Mouse (Mus musculus): ENCODE results near the gene Ltbp4.

Ltbp4 gene

GRCm38 (mm10) chr7:27335928-27336823, 1.3 kb downstream of the Ltbp4 start:
- H3K27me3 ChIP-seq (ENCODE audit: control insufficient read depth, insufficient read depth, low read length, poor library complexity, severe bottlenecking) = no peaks in the 10 kb centered on the region
- H3K36me3 ChIP-seq (ENCODE audit: control insufficient read depth, insufficient read depth, low read length, poor library complexity, severe bottlenecking) = no peaks in the 10 kb centered on the region
- peak; percentile 93 for DNase-seq (ENCODE audit: low read depth, low spot score)

- Histone ChIP-seq H3K27me3 (ENCODE audit: control insufficient read depth, insufficient read depth, low read length, poor library complexity, severe bottlenecking) (no peaks in the 10 kb centered on the region), H3K36me3 (ENCODE audit: control insufficient read depth, insufficient read depth, low read length, poor library complexity, severe bottlenecking) (no peaks in the 10 kb centered on the region)
- no peak for DNase-seq (ENCODE audit: low read depth, low spot score)
These were observed 2.3 kb downstream of the Ltbp4 start for GRCm38 (mm10) chr7:27335011-27335720.

- Histone ChIP-seq H3K36me3 (ENCODE audit: control insufficient read depth, insufficient read depth, low read length, poor library complexity, severe bottlenecking) (no peaks in the 10 kb centered on the region), H3K27me3 (ENCODE audit: control insufficient read depth, insufficient read depth, low read length, poor library complexity, severe bottlenecking) (no peaks in the 10 kb centered on the region)
- peak; percentile 41 for DNase-seq (ENCODE audit: low read depth, low spot score)
These were observed 3.0 kb downstream of the Ltbp4 start for GRCm38 (mm10) chr7:27334405-27334911.

GRCm38 (mm10) chr7:27333316-27333941, 4.1 kb downstream of the Ltbp4 start:
- DNase-seq (ENCODE audit: low read depth, low spot score) = peak; percentile 35
- no peaks in the 10 kb centered on the region for H3K27me3 ChIP-seq (ENCODE audit: control insufficient read depth, insufficient read depth, low read length, poor library complexity, severe bottlenecking)
- H3K36me3 ChIP-seq (ENCODE audit: control insufficient read depth, insufficient read depth, low read length, poor library complexity, severe bottlenecking) = no peaks in the 10 kb centered on the region

GRCm38 (mm10) chr7:27332353-27333199, 4.9 kb downstream of the Ltbp4 start:
- Histone ChIP-seq H3K27me3 (ENCODE audit: control insufficient read depth, insufficient read depth, low read length, poor library complexity, severe bottlenecking) (no peaks in the 10 kb centered on the region), H3K36me3 (ENCODE audit: control insufficient read depth, insufficient read depth, low read length, poor library complexity, severe bottlenecking) (no peaks in the 10 kb centered on the region)
- DNase-seq (ENCODE audit: low read depth, low spot score) = peak; percentile 92

GRCm38 (mm10) chr7:27331854-27332253, 5.6 kb downstream of the Ltbp4 start:
- Histone ChIP-seq H3K27me3 (ENCODE audit: control insufficient read depth, insufficient read depth, low read length, poor library complexity, severe bottlenecking) (no peaks in the 10 kb centered on the region), H3K36me3 (ENCODE audit: control insufficient read depth, insufficient read depth, low read length, poor library complexity, severe bottlenecking) (no peaks in the 10 kb centered on the region)
- DNase-seq (ENCODE audit: low read depth, low spot score) = peak; percentile 20

GRCm38 (mm10) chr7:27331541-27331851, 6.0 kb downstream of the Ltbp4 start:
- Histone ChIP-seq H3K27me3 (ENCODE audit: control insufficient read depth, insufficient read depth, low read length, poor library complexity, severe bottlenecking) (no peaks in the 10 kb centered on the region), H3K36me3 (ENCODE audit: control insufficient read depth, insufficient read depth, low read length, poor library complexity, severe bottlenecking) (no peaks in the 10 kb centered on the region)
- no peak for DNase-seq (ENCODE audit: low read depth, low spot score)

GRCm38 (mm10) chr7:27330709-27331540, 6.6 kb downstream of the Ltbp4 start:
- peak; percentile 94 for DNase-seq (ENCODE audit: low read depth, low spot score)
- no peaks in the 10 kb centered on the region for H3K36me3 ChIP-seq (ENCODE audit: control insufficient read depth, insufficient read depth, low read length, poor library complexity, severe bottlenecking)

GRCm38 (mm10) chr7:27329981-27330380, 7.5 kb downstream of the Ltbp4 start:
- peak; percentile 6 for DNase-seq (ENCODE audit: low read depth, low spot score)
- no peaks in the 10 kb centered on the region for H3K36me3 ChIP-seq (ENCODE audit: control insufficient read depth, insufficient read depth, low read length, poor library complexity, severe bottlenecking)
- H3K27me3 ChIP-seq (ENCODE audit: control insufficient read depth, insufficient read depth, low read length, poor library complexity, severe bottlenecking) = no peaks in the 10 kb centered on the region

More at GRCm38 (mm10) chr7:27330709-27331540, 6.6 kb downstream of the Ltbp4 start:
- H3K27me3 ChIP-seq (ENCODE audit: control insufficient read depth, insufficient read depth, low read length, poor library complexity, severe bottlenecking) = no peaks in the 10 kb centered on the region

- DNase-seq (ENCODE audit: low read depth, low spot score) = peak; percentile 94
- H3K36me3 ChIP-seq (ENCODE audit: control insufficient read depth, insufficient read depth, low read length, poor library complexity, severe bottlenecking) = no peaks in the 10 kb centered on the region
These were observed 8.1 kb downstream of the Ltbp4 start for GRCm38 (mm10) chr7:27329326-27329947.

GRCm38 (mm10) chr7:27328648-27329047, 8.8 kb downstream of the Ltbp4 start:
- H3K27me3 ChIP-seq (ENCODE audit: control insufficient read depth, insufficient read depth, low read length, poor library complexity, severe bottlenecking) = no peaks in the 10 kb centered on the region
- H3K36me3 ChIP-seq (ENCODE audit: control insufficient read depth, insufficient read depth, low read length, poor library complexity, severe bottlenecking) = no peaks in the 10 kb centered on the region
- no peak for DNase-seq (ENCODE audit: low read depth, low spot score)

More at GRCm38 (mm10) chr7:27329326-27329947, 8.1 kb downstream of the Ltbp4 start:
- no peaks in the 10 kb centered on the region for H3K27me3 ChIP-seq (ENCODE audit: control insufficient read depth, insufficient read depth, low read length, poor library complexity, severe bottlenecking)

GRCm38 (mm10) chr7:27328161-27328560, 9.3 kb downstream of the Ltbp4 start:
- peak; percentile 5 for DNase-seq (ENCODE audit: low read depth, low spot score)
- H3K36me3 ChIP-seq (ENCODE audit: control insufficient read depth, insufficient read depth, low read length, poor library complexity, severe bottlenecking) = no peaks in the 10 kb centered on the region
- H3K27me3 ChIP-seq (ENCODE audit: control insufficient read depth, insufficient read depth, low read length, poor library complexity, severe bottlenecking) = no peaks in the 10 kb centered on the region

- H3K36me3 ChIP-seq (ENCODE audit: control insufficient read depth, insufficient read depth, low read length, poor library complexity, severe bottlenecking) = no peaks in the 10 kb centered on the region
- no peaks in the 10 kb centered on the region for H3K27me3 ChIP-seq (ENCODE audit: control insufficient read depth, insufficient read depth, low read length, poor library complexity, severe bottlenecking)
- no peak for DNase-seq (ENCODE audit: low read depth, low spot score)
These were observed 10.0 kb downstream of the Ltbp4 start for GRCm38 (mm10) chr7:27327500-27327899.

Data from splenic B cell, adult 2 months (primary cell).